Mouse (Mus musculus): Measurements from ENCODE around the gene Cep170b. TPM values are rescaled to one million over a fixed set of nuclear protein-coding genes. Genes with fewer than 3 reads are reported as not detected.

Cep170b gene
- polyA plus RNA-seq, 1 experiment from 2014 or later, result 23.1 TPM

- Histone ChIP-seq H3K27ac (ENCODE audit: low read depth) (no peak overlapping the region), H3K27me3 (ENCODE audit: insufficient read depth, low read length) (no peaks in the 10 kb centered on the region), H3K4me1 (ENCODE audit: insufficient read depth) (peaks cover 4% of the 10 kb centered on the region; the same call in 1 of the 2 replicates), H3K9me3 (ENCODE audit: low read depth, low read length) (no peaks in the 10 kb centered on the region), H3K4me3 (ENCODE audit: low read depth, low read length) (no peak overlapping the region), H3K4me2 (no peak overlapping the region), H3K9ac (no peak overlapping the region), H3K36me3 (ENCODE audit: insufficient read depth) (peaks cover 6% of the 10 kb centered on the region; the same call in 1 of the 2 replicates)
- ATAC-seq (ENCODE audit: insufficient read depth) (no peak), DNase-seq (no peak)
- 36% methylated on average over 15 of the region's 15 CpGs for WGBS
- no peak for TF ChIP-seq CTCF (IDR thresholded peaks at IDR 0.05; ENCODE audit: low read depth)
Measured at GRCm38 (mm10) chr12:112688458-112688857, 31.8 kb upstream of the Cep170b start.

GRCm38 (mm10) chr12:112693185-112694126, 26.8 kb upstream of the Cep170b start:
- TF ChIP-seq CTCF (IDR thresholded peaks at IDR 0.05; ENCODE audit: low read depth), result no peak
- Histone ChIP-seq H3K4me3 (ENCODE audit: low read depth, low read length) (peak overlapping the region; percentile 76), H3K36me3 (ENCODE audit: insufficient read depth) (peaks cover 6% of the 10 kb centered on the region; the same call in 1 of the 2 replicates), H3K27me3 (ENCODE audit: insufficient read depth, low read length) (no peaks in the 10 kb centered on the region), H3K9ac (peak overlapping the region; percentile 94), H3K9me3 (ENCODE audit: low read depth, low read length) (no peaks in the 10 kb centered on the region), H3K27ac (ENCODE audit: low read depth) (peak overlapping the region; percentile 82), H3K4me2 (peak overlapping the region; percentile 92), H3K4me1 (ENCODE audit: insufficient read depth) (peaks cover 10% of the 10 kb centered on the region)
- ATAC-seq (ENCODE audit: insufficient read depth) (peak; percentile 98), DNase-seq (peak; percentile 98)
- 3% methylated on average over 54 of the region's 54 CpGs for WGBS

DNA sequence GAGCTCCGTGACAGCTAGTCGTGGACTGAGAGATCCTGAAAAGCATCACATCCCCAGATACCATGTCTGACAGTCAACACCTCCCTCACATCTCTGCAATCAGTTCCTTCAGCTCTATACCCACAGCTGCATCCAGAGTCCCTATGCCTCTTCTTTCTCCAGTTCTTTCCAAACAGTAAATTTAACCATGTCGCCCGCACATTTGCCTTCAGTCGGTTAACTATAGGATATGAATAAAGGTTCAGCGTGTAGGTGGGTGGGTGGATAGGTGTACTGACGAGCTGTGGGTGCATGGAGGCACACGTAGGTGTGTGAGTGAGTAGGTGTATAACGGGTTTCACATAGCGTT, 26.2 kb upstream of the Cep170b start:
- Histone ChIP-seq H3K36me3 (ENCODE audit: insufficient read depth) (peaks cover 6% of the 10 kb centered on the region; the same call in 1 of the 2 replicates), H3K27me3 (ENCODE audit: insufficient read depth, low read length) (no peaks in the 10 kb centered on the region), H3K4me3 (ENCODE audit: low read depth, low read length) (peak overlapping the region; percentile 76), H3K4me2 (peak overlapping the region; percentile 92), H3K4me1 (ENCODE audit: insufficient read depth) (peaks cover 10% of the 10 kb centered on the region), H3K9ac (peak overlapping the region; percentile 94), H3K9me3 (ENCODE audit: low read depth, low read length) (no peaks in the 10 kb centered on the region), H3K27ac (ENCODE audit: low read depth) (no peak overlapping the region; the same call in 1 of the 2 replicates)
- no peak for TF ChIP-seq CTCF (IDR thresholded peaks at IDR 0.05; ENCODE audit: low read depth)
- WGBS, result 79% methylated on average over 10 of the region's 10 CpGs
- 0 out of 2 replicates have a peak, but pooled peaks have one; percentile 7 for ATAC-seq (ENCODE audit: insufficient read depth)
- no peak for DNase-seq

GRCm38 (mm10) chr12:112696806-112697425, 23.3 kb upstream of the Cep170b start:
- H3K4me1 ChIP-seq (ENCODE audit: insufficient read depth), result peaks cover 19% of the 10 kb centered on the region
- no peak overlapping the region for H3K9ac ChIP-seq
- no peaks in the 10 kb centered on the region for H3K9me3 ChIP-seq (ENCODE audit: low read depth, low read length)
- H3K4me3 ChIP-seq (ENCODE audit: low read depth, low read length), result no peak overlapping the region
- H3K36me3 ChIP-seq (ENCODE audit: insufficient read depth), result no peaks in the 10 kb centered on the region
- ATAC-seq (ENCODE audit: insufficient read depth) (no peak), DNase-seq (no peak)
- H3K27me3 ChIP-seq (ENCODE audit: insufficient read depth, low read length), result peaks cover 9% of the 10 kb centered on the region; the same call in 1 of the 2 replicates
- WGBS, result 66% methylated on average over 3 of the region's 3 CpGs
- H3K4me2 ChIP-seq, result no peak overlapping the region
- no peak overlapping the region for H3K27ac ChIP-seq (ENCODE audit: low read depth)
- TF ChIP-seq CTCF (IDR thresholded peaks at IDR 0.05; ENCODE audit: low read depth), result no peak

DNA sequence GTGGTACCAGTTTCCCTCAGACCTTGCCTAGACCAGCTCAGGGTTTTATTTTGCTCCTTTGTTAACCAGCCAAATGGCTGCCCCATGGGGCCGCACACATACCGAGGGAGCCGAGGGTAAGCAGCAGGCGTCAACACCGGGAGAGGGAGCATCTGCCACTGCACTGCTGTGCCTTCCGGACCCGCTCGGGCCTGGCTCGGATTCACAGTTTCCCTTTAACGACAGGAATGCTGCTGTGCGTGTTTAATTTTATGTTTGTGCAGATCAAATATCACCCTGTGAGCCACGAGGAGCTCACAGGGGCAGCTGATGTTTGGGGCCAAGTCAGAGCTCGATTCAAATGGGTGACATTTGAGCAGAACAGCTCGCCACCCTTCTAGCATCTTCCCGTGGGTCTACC, 19.7 kb upstream of the Cep170b start:
- H3K4me1 ChIP-seq (ENCODE audit: insufficient read depth), result peaks cover 9% of the 10 kb centered on the region
- H3K27me3 ChIP-seq (ENCODE audit: insufficient read depth, low read length), result peaks cover 12% of the 10 kb centered on the region; the same call in 1 of the 2 replicates
- no peak overlapping the region for H3K4me3 ChIP-seq (ENCODE audit: low read depth, low read length)
- H3K36me3 ChIP-seq (ENCODE audit: insufficient read depth), result no peaks in the 10 kb centered on the region
- DNase-seq (peak; percentile 62), ATAC-seq (ENCODE audit: insufficient read depth) (no peak)
- no peak; the same call in 1 of the 2 replicates for TF ChIP-seq CTCF (IDR thresholded peaks at IDR 0.05; ENCODE audit: low read depth)
- no peak overlapping the region for H3K27ac ChIP-seq (ENCODE audit: low read depth)
- peak overlapping the region; percentile 36; the same call in 1 of the 2 replicates for H3K9ac ChIP-seq
- WGBS, result 2% methylated on average over 15 of the region's 15 CpGs
- no peaks in the 10 kb centered on the region for H3K9me3 ChIP-seq (ENCODE audit: low read depth, low read length)
- peak overlapping the region; percentile 41 for H3K4me2 ChIP-seq

- WGBS, result 47% methylated on average over 6 of the region's 6 CpGs
- ATAC-seq (ENCODE audit: insufficient read depth), result no peak
Measured at GRCm38 (mm10) chr12:112702374-112703320, 17.6 kb upstream of the Cep170b start.

More at GRCm38 (mm10) chr12:112702374-112703320, 17.6 kb upstream of the Cep170b start:
- Histone ChIP-seq H3K27ac (ENCODE audit: low read depth) (no peak overlapping the region), H3K4me3 (ENCODE audit: low read depth, low read length) (no peak overlapping the region), H3K9ac (no peak overlapping the region), H3K4me2 (no peak overlapping the region), H3K36me3 (ENCODE audit: insufficient read depth) (no peaks in the 10 kb centered on the region), H3K27me3 (ENCODE audit: insufficient read depth, low read length) (peaks cover 17% of the 10 kb centered on the region; the same call in 1 of the 2 replicates), H3K4me1 (ENCODE audit: insufficient read depth) (peaks cover 9% of the 10 kb centered on the region), H3K9me3 (ENCODE audit: low read depth, low read length) (no peaks in the 10 kb centered on the region)
- no peak for DNase-seq
- TF ChIP-seq CTCF (IDR thresholded peaks at IDR 0.05; ENCODE audit: low read depth), result no peak

Measured in lung, embryonic 14.5 days (tissue).